Mouse (Mus musculus): ENCODE data around the gene Tenm2. TPM values are rescaled to one million over a fixed set of nuclear protein-coding genes. Genes with fewer than 3 reads are reported as not detected.

Tenm2 gene
- polyA plus RNA-seq, 1 experiment: 0.32 TPM

- H3K27me3 ChIP-seq (ENCODE audit: control insufficient read depth, insufficient read depth, low read length): no peaks in the 10 kb centered on the region
- TF ChIP-seq POLR2A (IDR thresholded peaks at IDR 0.05; ENCODE audit: control insufficient read depth, low read depth, low read length) (no peak), CTCF (IDR thresholded peaks at IDR 0.05; ENCODE audit: control insufficient read depth, insufficient read depth, insufficient replicate concordance, low read depth, low read length) (no peak)
- H3K4me1 ChIP-seq (ENCODE audit: control insufficient read depth, insufficient read depth, low read length): no peaks in the 10 kb centered on the region
- H3K4me3 ChIP-seq (ENCODE audit: control insufficient read depth, low read depth, low read length): no peak overlapping the region
- no peak overlapping the region for H3K27ac ChIP-seq (ENCODE audit: control insufficient read depth, insufficient read depth, low read depth, low read length)
- H3K36me3 ChIP-seq (ENCODE audit: control insufficient read depth, insufficient read depth, low read length): no peaks in the 10 kb centered on the region
Measured at GRCm38 (mm10) chr11:36604815-36605382, 630.9 kb downstream of the Tenm2 start.

DNA sequence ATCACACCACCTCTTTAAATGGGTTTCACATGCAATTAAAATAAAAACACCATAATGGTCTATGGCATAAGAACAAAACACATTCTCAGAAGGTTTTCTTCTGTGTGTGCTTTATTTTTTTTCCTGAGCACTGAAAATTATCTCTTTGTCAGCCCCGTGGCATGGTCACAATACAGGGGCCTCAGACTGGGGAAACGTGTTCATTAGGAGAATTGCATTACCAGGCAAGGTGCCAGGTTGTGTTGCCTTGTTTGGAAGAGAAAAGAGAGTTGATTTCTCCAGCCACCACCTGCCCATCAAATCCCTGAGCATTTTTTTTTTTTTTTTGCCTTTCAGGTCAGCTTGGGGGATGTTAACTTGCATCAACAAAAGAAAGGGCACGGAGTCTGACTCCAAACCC, 631.5 kb downstream of the Tenm2 start:
- no peak overlapping the region for H3K27ac ChIP-seq (ENCODE audit: control insufficient read depth, insufficient read depth, low read depth, low read length)

DNA sequence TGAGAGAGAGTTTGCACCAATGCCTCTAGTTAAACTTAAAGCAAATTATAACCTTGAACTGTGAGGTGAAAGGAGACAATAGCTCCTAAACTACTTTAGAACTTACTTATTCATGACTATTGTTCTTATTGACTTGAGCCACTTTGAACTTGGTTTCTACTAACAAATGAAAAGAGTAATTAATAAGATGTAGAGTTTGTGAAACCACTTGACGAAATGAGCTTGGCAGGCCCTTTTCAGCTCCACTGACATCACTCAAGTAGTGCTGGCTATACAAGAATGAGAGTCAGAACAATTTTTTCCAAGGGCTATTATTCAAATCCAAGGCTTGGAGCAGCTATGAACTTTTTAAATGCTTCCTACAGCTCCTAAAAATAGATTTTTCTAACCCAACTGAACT, 643.3 kb downstream of the Tenm2 start:
- H3K4me3 ChIP-seq (ENCODE audit: control insufficient read depth, low read depth, low read length): no peak overlapping the region
- H3K27ac ChIP-seq (ENCODE audit: control insufficient read depth, insufficient read depth, low read depth, low read length): no peak overlapping the region
- H3K27me3 ChIP-seq (ENCODE audit: control insufficient read depth, insufficient read depth, low read length): no peaks in the 10 kb centered on the region
- H3K4me1 ChIP-seq (ENCODE audit: control insufficient read depth, insufficient read depth, low read length): no peaks in the 10 kb centered on the region
- no peaks in the 10 kb centered on the region for H3K36me3 ChIP-seq (ENCODE audit: control insufficient read depth, insufficient read depth, low read length)
- TF ChIP-seq POLR2A (IDR thresholded peaks at IDR 0.05; ENCODE audit: control insufficient read depth, low read depth, low read length) (no peak), CTCF (IDR thresholded peaks at IDR 0.05; ENCODE audit: control insufficient read depth, insufficient read depth, insufficient replicate concordance, low read depth, low read length) (no peak)

More for the DNA sequence above, 631.5 kb downstream of the Tenm2 start:
- Histone ChIP-seq H3K27me3 (ENCODE audit: control insufficient read depth, insufficient read depth, low read length) (no peaks in the 10 kb centered on the region), H3K4me1 (ENCODE audit: control insufficient read depth, insufficient read depth, low read length) (no peaks in the 10 kb centered on the region), H3K36me3 (ENCODE audit: control insufficient read depth, insufficient read depth, low read length) (no peaks in the 10 kb centered on the region), H3K4me3 (ENCODE audit: control insufficient read depth, low read depth, low read length) (no peak overlapping the region)
- TF ChIP-seq POLR2A (IDR thresholded peaks at IDR 0.05; ENCODE audit: control insufficient read depth, low read depth, low read length) (no peak), CTCF (IDR thresholded peaks at IDR 0.05; ENCODE audit: control insufficient read depth, insufficient read depth, insufficient replicate concordance, low read depth, low read length) (no peak)

- no peak overlapping the region for H3K4me3 ChIP-seq (ENCODE audit: control insufficient read depth, low read depth, low read length)
- H3K36me3 ChIP-seq (ENCODE audit: control insufficient read depth, insufficient read depth, low read length): no peaks in the 10 kb centered on the region
- no peaks in the 10 kb centered on the region for H3K27me3 ChIP-seq (ENCODE audit: control insufficient read depth, insufficient read depth, low read length)
- no peak overlapping the region for H3K27ac ChIP-seq (ENCODE audit: control insufficient read depth, insufficient read depth, low read depth, low read length)
- H3K4me1 ChIP-seq (ENCODE audit: control insufficient read depth, insufficient read depth, low read length): no peaks in the 10 kb centered on the region
- TF ChIP-seq CTCF (IDR thresholded peaks at IDR 0.05; ENCODE audit: control insufficient read depth, insufficient read depth, insufficient replicate concordance, low read depth, low read length) (no peak), POLR2A (IDR thresholded peaks at IDR 0.05; ENCODE audit: control insufficient read depth, low read depth, low read length) (no peak)
Measured at GRCm38 (mm10) chr11:36566146-36566545, 669.6 kb downstream of the Tenm2 start.

GRCm38 (mm10) chr11:36562851-36563250, 672.9 kb downstream of the Tenm2 start:
- TF ChIP-seq CTCF (IDR thresholded peaks at IDR 0.05; ENCODE audit: control insufficient read depth, insufficient read depth, insufficient replicate concordance, low read depth, low read length) (no peak), POLR2A (IDR thresholded peaks at IDR 0.05; ENCODE audit: control insufficient read depth, low read depth, low read length) (no peak)
- Histone ChIP-seq H3K27me3 (ENCODE audit: control insufficient read depth, insufficient read depth, low read length) (no peaks in the 10 kb centered on the region), H3K27ac (ENCODE audit: control insufficient read depth, insufficient read depth, low read depth, low read length) (no peak overlapping the region), H3K4me1 (ENCODE audit: control insufficient read depth, insufficient read depth, low read length) (no peaks in the 10 kb centered on the region), H3K36me3 (ENCODE audit: control insufficient read depth, insufficient read depth, low read length) (no peaks in the 10 kb centered on the region), H3K4me3 (ENCODE audit: control insufficient read depth, low read depth, low read length) (no peak overlapping the region)

- Histone ChIP-seq H3K27me3 (ENCODE audit: control insufficient read depth, insufficient read depth, low read length) (no peaks in the 10 kb centered on the region), H3K4me1 (ENCODE audit: control insufficient read depth, insufficient read depth, low read length) (no peaks in the 10 kb centered on the region)
Measured at GRCm38 (mm10) chr11:36560785-36561548, 674.8 kb downstream of the Tenm2 start.

GRCm38 (mm10) chr11:36557316-36557715, 678.4 kb downstream of the Tenm2 start:
- Histone ChIP-seq H3K4me1 (ENCODE audit: control insufficient read depth, insufficient read depth, low read length) (no peaks in the 10 kb centered on the region), H3K27me3 (ENCODE audit: control insufficient read depth, insufficient read depth, low read length) (no peaks in the 10 kb centered on the region), H3K27ac (ENCODE audit: control insufficient read depth, insufficient read depth, low read depth, low read length) (no peak overlapping the region), H3K4me3 (ENCODE audit: control insufficient read depth, low read depth, low read length) (no peak overlapping the region), H3K36me3 (ENCODE audit: control insufficient read depth, insufficient read depth, low read length) (no peaks in the 10 kb centered on the region)
- no peak for TF ChIP-seq CTCF (IDR thresholded peaks at IDR 0.05; ENCODE audit: control insufficient read depth, insufficient read depth, insufficient replicate concordance, low read depth, low read length)
- TF ChIP-seq POLR2A (IDR thresholded peaks at IDR 0.05; ENCODE audit: control insufficient read depth, low read depth, low read length): no peak

More at GRCm38 (mm10) chr11:36560785-36561548, 674.8 kb downstream of the Tenm2 start:
- H3K4me3 ChIP-seq (ENCODE audit: control insufficient read depth, low read depth, low read length): no peak overlapping the region
- no peak overlapping the region for H3K27ac ChIP-seq (ENCODE audit: control insufficient read depth, insufficient read depth, low read depth, low read length)
- no peak for TF ChIP-seq CTCF (IDR thresholded peaks at IDR 0.05; ENCODE audit: control insufficient read depth, insufficient read depth, insufficient replicate concordance, low read depth, low read length)
- no peak for TF ChIP-seq POLR2A (IDR thresholded peaks at IDR 0.05; ENCODE audit: control insufficient read depth, low read depth, low read length)
- no peaks in the 10 kb centered on the region for H3K36me3 ChIP-seq (ENCODE audit: control insufficient read depth, insufficient read depth, low read length)

Measured in testis, adult 2 months (tissue).